Mouse (Mus musculus) lung, postnatal 25 days (tissue): Measurements from ENCODE around the gene Pfkl.
A peak's percentile ranks its signal among the peaks of the same experiment; 100 is the strongest.
"Not testable (repeated sequence)": the region's sequence is repeated elsewhere in the genome, so short reads cannot be mapped to it uniquely, and the experiment has no call there.

ENCODE experiments used
- DNase-seq: peaks from one replicate; pipeline ENCODE4 v3.0.0; 2022; ENCODE audit warnings: low spot score

Pfkl gene

DNA sequence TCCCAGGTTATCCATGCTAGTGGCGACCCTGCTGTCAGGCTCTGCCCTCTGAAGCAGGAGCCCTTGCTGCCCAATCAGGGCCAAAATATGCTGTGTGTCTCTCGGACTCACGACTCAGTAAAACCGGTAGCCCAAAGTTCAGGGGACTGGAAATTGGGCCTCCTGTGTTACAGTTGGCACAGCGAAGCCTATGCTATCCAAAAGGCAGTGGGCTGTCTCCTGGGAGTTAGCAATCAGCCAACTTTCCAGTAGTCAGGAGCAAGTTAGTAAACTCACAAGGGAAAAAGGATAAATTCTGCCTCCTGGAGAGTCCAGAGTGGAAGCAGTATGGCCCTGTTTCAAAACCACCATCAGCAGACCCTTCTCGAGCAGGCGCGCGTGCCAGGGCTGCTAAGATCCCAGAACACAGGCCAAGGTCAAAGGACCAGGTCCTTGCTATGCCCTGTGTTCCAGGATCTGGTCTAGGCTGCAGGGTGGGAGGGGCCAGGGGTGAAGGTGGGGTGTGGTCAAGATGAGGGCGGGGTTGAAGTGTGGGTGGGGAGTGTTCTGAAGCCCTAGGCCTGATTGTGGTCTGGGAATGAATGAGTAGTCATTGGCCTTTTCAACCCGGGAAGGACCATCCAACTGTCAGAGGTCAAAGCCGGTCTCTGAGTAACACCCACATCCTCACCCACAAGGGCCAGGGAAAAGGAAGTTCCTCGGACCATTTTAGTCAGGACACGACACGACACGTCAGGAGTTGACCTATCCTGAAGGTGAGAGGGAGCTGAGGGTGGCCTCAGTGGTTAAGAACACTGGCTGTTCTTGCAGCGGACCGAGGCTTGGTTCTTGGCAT is 3.0 kb upstream of the Pfkl start:
- no peak for DNase-seq

DNA sequence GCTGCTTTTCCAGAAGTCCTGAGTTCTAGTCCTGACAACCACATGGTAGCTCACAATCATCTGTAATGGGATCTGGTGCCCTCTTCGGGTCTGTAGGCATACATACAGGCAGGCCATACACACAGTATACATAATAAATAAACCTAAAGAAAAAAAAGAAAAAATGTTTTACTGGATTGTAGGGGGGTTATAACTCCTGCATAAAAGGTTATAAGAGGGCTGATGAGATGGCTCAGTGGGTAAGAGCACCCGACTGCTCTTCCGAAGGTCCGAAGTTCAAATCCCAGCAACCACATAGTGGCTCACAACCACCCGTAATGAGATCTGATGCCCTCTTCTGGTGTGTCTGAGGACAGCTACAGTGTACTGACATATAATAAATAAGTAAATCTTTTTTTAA is 1.2 kb upstream of the Pfkl start:
- DNase-seq: not testable (repeated sequence)

DNA sequence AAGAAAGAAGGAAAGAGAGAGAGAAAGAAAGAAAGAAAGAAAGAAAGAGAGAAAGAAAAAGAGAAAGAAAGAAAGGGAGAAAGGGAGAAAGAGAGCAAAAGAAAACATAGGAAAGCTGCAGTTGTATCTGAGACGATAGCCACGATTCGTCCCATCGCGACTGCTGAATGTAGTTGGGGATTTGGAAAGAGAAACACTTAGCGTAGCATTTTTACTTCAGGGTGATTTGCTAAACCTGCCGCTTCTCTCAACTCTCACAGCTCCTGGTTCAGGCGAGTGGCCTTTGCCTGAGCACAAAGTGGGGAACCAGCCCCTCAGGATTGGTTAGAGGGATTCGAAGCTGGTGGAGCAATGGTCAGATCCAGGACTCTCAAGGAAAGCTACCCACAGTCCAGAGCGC is 452 bp upstream of the Pfkl start:
- no peak for DNase-seq

DNA sequence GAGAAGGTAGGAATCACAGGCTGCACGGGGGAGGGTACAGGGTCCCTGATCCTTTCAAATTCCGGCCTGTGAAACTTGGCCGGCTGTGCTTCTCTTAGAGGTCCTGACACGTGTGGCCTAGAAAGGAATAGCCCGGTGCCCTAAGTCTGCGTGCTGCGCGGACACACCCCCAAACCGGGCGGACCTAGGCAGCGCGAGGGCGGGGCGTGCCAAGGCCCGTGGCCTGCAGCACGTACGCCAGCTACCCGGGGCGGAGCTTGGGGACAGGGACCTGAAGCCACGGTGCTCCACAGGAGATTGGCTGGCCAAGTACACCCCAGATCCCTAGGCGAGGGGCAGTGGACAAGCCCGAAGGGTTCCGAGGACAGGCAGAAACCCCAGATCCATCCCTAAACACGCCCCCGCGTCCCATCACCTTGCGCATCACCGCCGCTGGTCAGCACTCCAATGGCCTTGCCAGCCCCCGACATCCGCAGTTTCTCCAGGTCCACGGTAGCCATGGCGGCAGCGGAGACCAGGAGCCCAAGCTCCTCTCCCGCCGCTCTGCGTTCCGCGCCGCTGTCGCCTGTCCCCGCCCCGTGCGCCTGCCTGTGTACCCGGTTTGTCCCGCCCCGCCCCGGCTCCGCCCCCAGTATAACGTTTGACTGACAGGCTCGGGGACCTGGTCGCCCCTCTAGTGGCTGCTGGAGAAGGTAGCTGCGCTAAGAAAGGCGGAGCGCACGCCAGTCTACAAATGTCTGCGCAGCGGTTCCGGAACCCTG is 519 bp downstream of the Pfkl start:
- DNase-seq: peak; percentile 96

- no peak for DNase-seq
Measured at GRCm38 (mm10) chr10:78008169-78008568, 1.7 kb downstream of the Pfkl start.

DNA sequence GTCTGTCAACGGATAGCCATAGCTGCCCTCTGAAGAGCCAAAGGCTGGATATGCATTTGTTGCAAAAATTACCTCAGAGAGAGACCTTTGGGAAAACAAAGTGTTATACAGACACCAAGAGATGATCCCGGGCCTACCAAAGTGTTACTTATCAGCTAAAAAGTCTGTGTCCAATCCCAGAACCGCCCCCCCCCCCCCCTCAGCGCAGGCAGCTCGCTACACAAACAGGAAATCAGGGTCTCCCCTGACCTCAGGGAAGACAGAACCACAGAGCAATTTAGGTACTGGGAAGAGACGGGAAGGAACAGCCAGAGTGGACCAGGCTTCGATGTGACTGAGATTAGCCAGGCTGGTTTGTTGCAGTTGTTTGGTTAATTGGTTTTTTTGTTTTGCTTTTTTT is 2.7 kb downstream of the Pfkl start:
- DNase-seq: no peak

DNA sequence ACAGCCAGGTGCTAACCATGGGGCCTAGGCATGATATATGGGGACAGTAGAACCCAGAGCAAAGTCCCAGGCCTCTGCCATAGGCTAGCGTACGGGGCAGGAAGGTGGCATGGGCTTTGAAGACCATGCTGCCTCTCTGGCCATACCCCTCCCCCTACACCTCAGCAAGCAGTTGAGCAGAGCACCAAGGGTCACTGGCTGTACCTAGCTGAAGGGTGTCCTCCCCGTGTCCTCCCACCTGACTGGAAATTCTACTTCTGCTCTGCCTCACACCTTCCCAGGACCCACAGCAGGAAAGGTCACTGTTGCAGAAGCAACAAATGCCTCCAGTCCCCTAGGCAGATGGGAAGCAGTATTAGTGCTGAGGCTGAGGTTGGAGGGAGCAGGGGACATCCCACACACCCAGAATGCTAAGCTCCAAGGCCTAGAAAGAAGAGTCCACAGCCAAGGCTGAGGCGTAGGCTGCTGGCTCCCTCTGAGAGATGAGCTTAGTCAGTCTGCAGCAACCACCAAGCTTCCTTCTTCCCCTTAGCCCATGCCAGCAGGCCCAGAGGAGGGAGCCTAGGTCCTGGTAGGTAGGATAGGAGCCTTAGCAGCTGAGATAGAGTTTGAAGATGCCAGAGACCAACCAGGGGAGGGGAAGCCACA is 4.0 kb downstream of the Pfkl start:
- DNase-seq: no peak

GRCm38 (mm10) chr10:78004479-78005100 is 5.3 kb downstream of the Pfkl start:
- no peak for DNase-seq

GRCm38 (mm10) chr10:78002316-78002715 is 7.6 kb downstream of the Pfkl start:
- no peak for DNase-seq

DNA sequence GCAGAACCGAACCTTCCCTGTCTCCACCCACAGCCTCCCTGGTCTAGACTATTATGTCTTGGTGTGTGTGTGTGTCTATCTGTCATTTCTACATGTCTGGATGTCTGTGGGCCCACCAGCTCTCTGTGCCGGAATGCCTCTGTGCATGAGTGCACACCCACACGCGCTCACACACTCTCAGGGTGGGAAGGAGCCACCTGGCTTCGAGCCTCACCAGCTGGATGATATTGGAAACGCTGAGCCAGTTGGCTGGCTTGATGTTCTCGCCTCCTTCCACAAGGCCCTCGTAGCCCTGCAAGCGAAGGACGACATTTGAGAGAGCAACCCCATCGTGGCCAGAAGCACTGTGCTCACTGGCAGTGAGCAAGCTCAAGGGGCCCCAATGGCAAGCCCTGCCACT is 8.1 kb downstream of the Pfkl start:
- no peak for DNase-seq

- no peak for DNase-seq
Measured at GRCm38 (mm10) chr10:78000200-78000599, 9.7 kb downstream of the Pfkl start.

DNA sequence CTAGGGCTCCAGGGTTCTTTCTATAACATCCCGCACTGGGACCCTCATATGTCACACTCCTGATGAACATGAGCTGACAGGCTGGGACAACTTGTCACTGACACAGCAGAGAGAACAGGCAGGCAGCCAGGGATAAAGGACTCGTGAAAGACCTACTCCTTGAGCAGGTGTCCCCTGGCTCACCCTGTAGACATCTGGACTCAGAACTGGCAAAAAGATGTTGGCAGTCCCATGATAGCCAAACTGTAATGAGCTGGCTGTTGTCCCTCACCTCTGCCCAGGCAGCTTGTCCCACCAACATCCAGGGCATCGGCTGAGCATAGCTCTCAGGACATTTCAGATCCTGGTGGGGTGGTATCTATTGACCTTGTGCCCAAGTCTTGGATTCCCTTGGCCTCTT is 14.2 kb downstream of the Pfkl start:
- DNase-seq: no peak

- DNase-seq: no peak
Measured at GRCm38 (mm10) chr10:77985775-77986174, 24.1 kb downstream of the Pfkl start.

DNA sequence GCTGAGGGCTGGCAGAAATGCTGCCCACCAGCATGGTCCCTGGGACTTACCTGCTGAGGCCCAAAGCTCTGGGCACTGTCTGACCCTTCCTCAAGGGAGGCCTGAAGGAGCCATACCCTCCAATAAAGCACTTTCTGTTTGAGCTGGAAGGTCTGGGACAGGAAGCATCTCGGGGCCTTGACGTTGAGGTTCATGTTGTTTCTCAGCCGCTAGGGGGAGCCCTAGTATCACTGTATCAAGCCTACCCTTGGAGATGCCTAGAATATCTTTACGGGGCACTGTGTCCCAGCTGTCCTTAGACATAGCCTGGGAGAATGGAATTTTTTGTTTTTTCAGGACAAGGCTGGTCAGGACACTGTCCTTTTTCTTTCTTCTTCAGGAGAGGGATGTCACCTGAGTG is 25.2 kb downstream of the Pfkl start:
- peak; percentile 73 for DNase-seq

- peak; percentile 99 for DNase-seq
Measured at GRCm38 (mm10) chr10:77978351-77979350, 31.2 kb downstream of the Pfkl start, which contains the start of gene 1810043G02Rik. 1810043G02Rik (plus strand) TSS chr10:77978524.

DNA sequence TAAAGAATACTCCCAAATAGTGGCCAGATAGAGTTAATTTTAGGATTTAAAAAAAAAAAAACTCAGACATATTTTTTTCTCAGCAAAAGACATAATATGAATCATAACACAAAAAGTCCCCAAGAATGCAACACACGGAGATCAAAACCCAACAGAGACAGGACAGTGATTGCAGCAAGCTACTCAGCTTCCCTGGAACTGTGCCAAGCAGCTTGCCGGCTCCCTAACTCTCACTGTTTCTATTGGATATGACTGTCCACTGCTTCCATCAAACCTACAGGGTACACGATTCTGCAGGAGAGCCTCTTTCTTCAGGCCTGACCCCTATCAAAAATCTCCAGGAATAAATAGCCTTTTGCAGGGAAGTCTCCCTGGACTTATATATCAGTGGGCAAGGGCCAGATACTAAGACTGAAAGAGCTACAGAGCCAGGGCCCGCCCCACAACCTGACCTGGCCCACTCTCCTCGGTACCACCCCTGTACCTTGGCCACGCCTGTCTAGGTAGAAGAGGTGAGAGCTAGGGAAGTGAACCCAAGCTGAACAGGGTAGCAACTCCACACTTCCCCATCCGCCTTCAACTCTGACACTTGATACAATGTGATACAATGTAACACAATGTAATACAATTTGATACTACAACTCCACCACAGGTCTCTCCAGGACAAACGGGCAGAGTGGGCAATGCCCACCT is 33.3 kb downstream of the Pfkl start:
- DNase-seq: no peak

- no peak for DNase-seq
Measured at GRCm38 (mm10) chr10:77975653-77976052, 34.2 kb downstream of the Pfkl start.

GRCm38 (mm10) chr10:77974811-77975210 is 35.1 kb downstream of the Pfkl start:
- DNase-seq: no peak

DNA sequence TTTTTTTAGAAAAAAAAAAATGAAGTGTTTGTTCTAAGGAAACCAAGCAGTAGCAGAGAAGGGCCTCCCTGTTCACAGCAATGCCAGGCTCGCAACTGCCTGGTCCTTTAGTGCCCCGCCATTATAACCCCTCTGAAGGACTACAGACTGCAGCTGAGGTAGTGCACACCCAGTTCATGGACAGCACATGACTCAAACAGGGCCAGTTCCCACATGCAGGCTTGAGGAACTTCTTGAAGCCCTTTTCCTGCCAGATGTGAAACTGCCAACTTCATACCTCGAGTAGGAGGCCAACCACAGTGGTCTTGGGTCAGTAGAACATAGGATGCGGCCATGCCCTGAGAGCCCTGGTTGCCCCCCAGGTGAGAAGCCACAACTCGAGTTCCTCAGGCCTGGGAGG is 35.6 kb downstream of the Pfkl start:
- DNase-seq: no peak
